Mouse (Mus musculus): ENCODE measurements at regions not wholly inside any gene's neighbourhood (a gene's known extent, or its start where the extent isn't known, plus 50 kb on each side); places are given as distances from the start of the nearest gene placed in this dataset.
"Not testable (repeated sequence)": the region's sequence is repeated elsewhere in the genome, so short reads cannot be mapped to it uniquely, and the experiment has no call there.

DNA sequence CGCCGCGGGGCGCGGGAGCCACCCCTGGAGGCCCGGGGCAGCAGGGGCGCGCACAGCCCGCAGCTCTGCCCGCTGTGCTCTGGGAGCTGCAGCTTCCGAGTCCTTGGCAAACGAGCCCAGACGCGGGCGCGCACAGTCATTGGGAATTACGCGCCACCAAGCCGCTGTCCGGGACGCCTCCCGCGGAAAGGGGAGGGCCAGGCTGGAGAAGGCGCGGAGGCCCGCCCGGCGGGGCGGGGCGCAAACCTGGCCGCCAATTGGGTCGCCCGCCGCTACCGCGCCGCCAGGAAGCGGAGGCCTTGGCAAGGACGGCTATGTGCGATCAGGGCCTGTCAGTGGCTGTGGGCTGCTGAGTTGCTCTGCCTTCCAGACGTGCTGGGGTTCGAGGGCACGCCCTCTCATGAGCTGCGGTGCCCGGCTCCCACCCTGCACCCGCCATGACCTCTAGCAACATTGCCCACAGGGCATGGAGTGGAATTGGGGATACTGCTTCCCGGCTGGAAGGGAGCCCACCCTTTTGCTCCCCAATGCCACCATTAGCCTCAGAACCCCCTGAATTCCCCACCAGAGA, 739.1 kb upstream of the Ywhaq start:
- H3K9me3 ChIP-seq; H3K36me3 ChIP-seq; H3K27ac ChIP-seq; H3K4me1 ChIP-seq; H3K9ac ChIP-seq; ATAC-seq (ENCODE audit: insufficient number of reproducible peaks, insufficient read depth, low FRiP score, low TSS enrichment, low read depth); H3K27me3 ChIP-seq: not testable (repeated sequence)
- Histone ChIP-seq H3K4me2 (peak overlapping the region; percentile 45), H3K4me3 (peak overlapping the region; percentile 32)
- whole genome bisulfite sequencing, result 6% methylated on average over 26 of the region's 47 CpGs

DNA sequence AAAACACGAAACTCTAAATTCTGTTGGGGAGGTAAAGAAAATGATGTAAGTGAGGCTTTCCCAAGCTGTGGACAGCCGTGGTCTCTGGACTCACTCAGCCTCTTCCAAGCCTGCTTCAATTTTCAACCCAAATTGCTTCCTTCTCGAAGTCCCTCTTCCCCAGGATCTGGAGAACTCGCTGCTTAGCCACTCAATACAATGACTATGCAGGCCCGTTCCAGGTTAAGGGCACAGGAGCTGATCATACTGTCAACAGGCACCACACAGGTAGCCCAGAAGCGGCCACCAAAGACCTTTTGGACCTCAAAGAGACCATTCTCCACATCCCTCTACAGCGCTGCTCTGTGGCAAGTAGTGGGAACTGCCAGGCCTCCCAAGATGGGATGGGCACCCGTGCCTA, 737.9 kb upstream of the Ywhaq start:
- not testable (repeated sequence) for H3K9ac ChIP-seq; H3K9me3 ChIP-seq; ATAC-seq (ENCODE audit: insufficient number of reproducible peaks, insufficient read depth, low FRiP score, low TSS enrichment, low read depth); H3K4me3 ChIP-seq; H3K4me1 ChIP-seq; H3K27ac ChIP-seq; H3K27me3 ChIP-seq; H3K4me2 ChIP-seq; H3K36me3 ChIP-seq
- WGBS, result 81% methylated on average over 5 of the region's 8 CpGs

Data from embryonic facial prominence, embryonic 13.5 days (tissue).